Mouse (Mus musculus) right cerebral cortex, postnatal 4 days (tissue): ENCODE results near the gene Tmc4.

Experiments
- DNase-seq: peaks from one replicate; pipeline ENCODE4 v3.0.0-alpha.2; 2022

The Tmc4 gene

GRCm38 (mm10) chr7:3692382-3692986 lies 15.1 kb upstream of the Tmc4 start, which contains the start of gene Tsen34:
TSS of gene Tsen34 (plus strand) at chr7:3692863.
- no peak for DNase-seq

GRCm38 (mm10) chr7:3691919-3692318 lies 14.6 kb upstream of the Tmc4 start:
- DNase-seq: no peak

GRCm38 (mm10) chr7:3685400-3686187 lies 8.2 kb upstream of the Tmc4 start:
- no peak for DNase-seq

GRCm38 (mm10) chr7:3684698-3685097 lies 7.3 kb upstream of the Tmc4 start:
- no peak for DNase-seq

- no peak for DNase-seq
Measured at GRCm38 (mm10) chr7:3683908-3684550, 6.7 kb upstream of the Tmc4 start.

GRCm38 (mm10) chr7:3676371-3676770 lies 982 bp downstream of the Tmc4 start:
- no peak for DNase-seq

GRCm38 (mm10) chr7:3675228-3675548 lies 2.2 kb downstream of the Tmc4 start:
- no peak for DNase-seq

GRCm38 (mm10) chr7:3674507-3675227 lies 2.7 kb downstream of the Tmc4 start:
- DNase-seq: peak; percentile 92

- no peak for DNase-seq
Measured at GRCm38 (mm10) chr7:3666921-3667391, 10.4 kb downstream of the Tmc4 start.

- peak; percentile 92 for DNase-seq
Measured at GRCm38 (mm10) chr7:3665215-3666114, 11.9 kb downstream of the Tmc4 start, which contains the start of gene Leng1. TSS of gene Leng1 (minus strand) at chr7:3665840.

- no peak for DNase-seq
Measured at GRCm38 (mm10) chr7:3664524-3665214, 12.7 kb downstream of the Tmc4 start.

- DNase-seq: no peak
Measured at GRCm38 (mm10) chr7:3658578-3658977, 18.8 kb downstream of the Tmc4 start.

GRCm38 (mm10) chr7:3656966-3657365 lies 20.4 kb downstream of the Tmc4 start:
- no peak for DNase-seq

GRCm38 (mm10) chr7:3646641-3647040 lies 30.7 kb downstream of the Tmc4 start:
- no peak for DNase-seq

- DNase-seq: no peak
Measured at GRCm38 (mm10) chr7:3646188-3646587, 31.2 kb downstream of the Tmc4 start.

GRCm38 (mm10) chr7:3645488-3646025 lies 31.8 kb downstream of the Tmc4 start:
- no peak for DNase-seq

GRCm38 (mm10) chr7:3644672-3645487 lies 32.5 kb downstream of the Tmc4 start, which contains the start of gene Cnot3:
TSS of gene Cnot3 (plus strand) at chr7:3645268.
- DNase-seq: peak; percentile 96

GRCm38 (mm10) chr7:3644348-3644671 lies 33.0 kb downstream of the Tmc4 start:
- no peak for DNase-seq

GRCm38 (mm10) chr7:3643843-3644242 lies 33.5 kb downstream of the Tmc4 start:
- no peak for DNase-seq

GRCm38 (mm10) chr7:3643412-3643811 lies 33.9 kb downstream of the Tmc4 start:
- no peak for DNase-seq
